Mouse (Mus musculus): ENCODE results near the gene Gon7.

DNA sequence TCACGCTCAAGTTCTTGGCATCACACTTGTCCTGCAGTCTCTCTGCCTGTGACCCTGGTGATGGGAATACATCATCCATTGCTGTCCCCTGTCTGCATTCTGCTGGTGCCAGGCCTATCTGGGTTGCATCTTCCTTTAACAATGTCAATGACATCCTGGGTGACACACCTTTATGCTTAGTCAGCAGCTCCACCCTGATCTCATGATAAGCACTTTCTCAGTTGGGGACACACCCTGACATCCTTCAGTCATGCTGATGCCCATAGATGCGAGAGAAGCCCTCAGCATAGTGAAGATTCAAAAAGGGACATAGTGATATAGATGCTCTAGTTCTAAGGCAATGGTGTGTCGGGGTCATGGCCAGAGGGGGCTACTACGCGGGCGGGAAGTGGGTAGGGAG lies 32.5 kb downstream of the Gon7 start:
- no peak for TF ChIP-seq GATA1 (IDR thresholded peaks at IDR 0.05; ENCODE audit: borderline replicate concordance, low read length)
- no peak for TF ChIP-seq FLI1 (IDR thresholded peaks at IDR 0.05; ENCODE audit: low read length)
